Mouse (Mus musculus) gastrocnemius, adult 2 months (tissue): Measurements from ENCODE around the gene Poc1b. TPM values are rescaled to one million over a fixed set of nuclear protein-coding genes. Genes with fewer than 3 reads are reported as not detected.
A peak's percentile ranks its signal among the peaks of the same experiment; 100 is the strongest.

Experiments used
- DNase-seq: peaks from one replicate; pipeline ENCODE4 v3.0.0; 2022
- H3K27ac ChIP-seq: fragments of 200-600 bp; 2 replicates; pipeline ENCODE4 v1.8.1; 2022; ENCODE audit warnings: mild to moderate bottlenecking
- H3K4me3 ChIP-seq: fragments of 200-600 bp; 2 replicates; pipeline ENCODE4 v1.8.1; 2022; ENCODE audit warnings: mild to moderate bottlenecking, moderate library complexity
- CTCF ChIP-seq: fragments of 200-600 bp; IDR thresholded peaks from 2 replicates; pipeline ENCODE4 v1.8.1; 2022; ENCODE audit warnings: antibody characterized with exemption, mild to moderate bottlenecking, moderate library complexity
- intact Hi-C: fragments of 180-260 bp; cut with DNase I; formaldehyde crosslinking; loops from one replicate; pipeline ENCODE4 v1.15.1; 2025
- total RNA-seq, 2 experiments: library from RNA; stranded (reverse); gene quantifications; 2 replicates each; pipeline ENCODE4 v1.2.3; 2021

Gene Poc1b
- total RNA-seq, 2 experiments from 2014 or later = 3.3 to 4.1 TPM

GRCm38 (mm10) chr10:99089906-99090305 is 16.9 kb upstream of the Poc1b start:
- no peak overlapping the region for H3K27ac ChIP-seq
- H3K4me3 ChIP-seq = no peak overlapping the region
- DNase-seq = no peak
- TF ChIP-seq CTCF = no peak
- intact Hi-C loops = no loop called here

GRCm38 (mm10) chr10:99093364-99093763 is 13.5 kb upstream of the Poc1b start:
- no peak overlapping the region for H3K27ac ChIP-seq
- H3K4me3 ChIP-seq = no peak overlapping the region
- no peak for DNase-seq
- TF ChIP-seq CTCF = no peak
- intact Hi-C loops = no loop called here

- DNase-seq = no peak
- Histone ChIP-seq H3K4me3 (no peak overlapping the region), H3K27ac (no peak overlapping the region)
- no peak for TF ChIP-seq CTCF
- intact Hi-C loops = no loop called here
Observed at GRCm38 (mm10) chr10:99095114-99095513, 11.7 kb upstream of the Poc1b start.

- peak; percentile 81 for TF ChIP-seq CTCF
- Histone ChIP-seq H3K4me3 (no peak overlapping the region), H3K27ac (no peak overlapping the region)
- intact Hi-C loops = no loop called here
- peak; percentile 31 for DNase-seq
Observed at GRCm38 (mm10) chr10:99097374-99097773, 9.5 kb upstream of the Poc1b start.

GRCm38 (mm10) chr10:99105522-99105921 is 1.3 kb upstream of the Poc1b start:
- intact Hi-C loops = loop anchor here (5.0 kb wide), 2 partner anchors 47 to 193 kb away; partner anchors contain the start of gene Atp2b1
- no peak for DNase-seq
- H3K27ac ChIP-seq = no peak overlapping the region
- H3K4me3 ChIP-seq = peak overlapping the region; percentile 98
- no peak for TF ChIP-seq CTCF

- Histone ChIP-seq H3K4me3 (peak overlapping the region; percentile 98), H3K27ac (peak overlapping the region; percentile 94)
- intact Hi-C loops = loop anchor here (5.0 kb wide), 2 partner anchors 46 to 194 kb away; partner anchors contain the start of gene Atp2b1
- TF ChIP-seq CTCF = no peak
- DNase-seq = no peak
Observed at GRCm38 (mm10) chr10:99106311-99106702, 529 bp upstream of the Poc1b start.

GRCm38 (mm10) chr10:99107964-99108363 is 1.1 kb downstream of the Poc1b start, which contains the start of gene Galnt4:
Gene Galnt4 (plus strand): TSS chr10:99108159.
- H3K4me3 ChIP-seq = peak within 1 kb of the TSS; percentile 98
- TF ChIP-seq CTCF = peak; percentile 66
- peak within 1 kb of the TSS; percentile 94 for H3K27ac ChIP-seq
- intact Hi-C loops = loop anchor here (5.0 kb wide), 2 partner anchors 44 to 196 kb away; partner anchors contain the start of gene Atp2b1
- peak; percentile 79 for DNase-seq

- Histone ChIP-seq H3K4me3 (peak overlapping the region; percentile 98), H3K27ac (peak overlapping the region; percentile 94)
- no peak for DNase-seq
- intact Hi-C loops = loop anchor here (5.0 kb wide), 2 partner anchors 44 to 196 kb away; partner anchors contain the start of gene Atp2b1
- no peak for TF ChIP-seq CTCF
Observed at GRCm38 (mm10) chr10:99108431-99108982, 1.7 kb downstream of the Poc1b start.

GRCm38 (mm10) chr10:99113533-99113932 is 6.7 kb downstream of the Poc1b start:
- H3K4me3 ChIP-seq = no peak overlapping the region
- H3K27ac ChIP-seq = no peak overlapping the region
- DNase-seq = no peak
- intact Hi-C loops = no loop called here
- no peak for TF ChIP-seq CTCF

GRCm38 (mm10) chr10:99114295-99114694 is 7.5 kb downstream of the Poc1b start:
- intact Hi-C loops = no loop called here
- no peak overlapping the region for H3K4me3 ChIP-seq
- TF ChIP-seq CTCF = no peak
- no peak for DNase-seq
- H3K27ac ChIP-seq = no peak overlapping the region

GRCm38 (mm10) chr10:99115471-99116236 is 8.8 kb downstream of the Poc1b start:
- no peak for DNase-seq
- no peak for TF ChIP-seq CTCF
- Histone ChIP-seq H3K4me3 (no peak overlapping the region), H3K27ac (no peak overlapping the region)
- intact Hi-C loops = no loop called here

- intact Hi-C loops = no loop called here
- Histone ChIP-seq H3K4me3 (no peak overlapping the region), H3K27ac (no peak overlapping the region)
- no peak for TF ChIP-seq CTCF
- no peak for DNase-seq
Observed at GRCm38 (mm10) chr10:99116237-99116632, 9.4 kb downstream of the Poc1b start.
